14 mouse cellular contexts compared by ENCODE assay signal in genomic region chr10:8215181-8215580, GRCm38 (mm10).
"Had no signal": no experiment of that assay in that cellular context is flagged by ENCODE, and none has a peak within 500 bp of the region (broad histone marks: within the 10 kb centered on the region; RNA-seq: fewer than 3 reads in every experiment).

No protein-coding gene starts in this region.

- DNase-seq: retina, postnatal 1 day; right cerebral cortex, adult 18-20 months; right cerebral cortex, postnatal 14 days; right cerebral cortex, postnatal 25 days; right cerebral cortex, postnatal 4 days; spleen, adult 18-20 months; thymus, adult 18-20 months; thymus, adult 2 months; thymus, postnatal 25 days; thymus, postnatal 4 days had no signal

- H3K9me3 ChIP-seq: neural tube, embryonic 13.5 days; neural tube, embryonic 15.5 days; stomach, embryonic 15.5 days had no signal

- H3K36me3 ChIP-seq: neural tube, embryonic 13.5 days; neural tube, embryonic 15.5 days; stomach, embryonic 15.5 days had no signal

- H3K4me2 ChIP-seq: neural tube, embryonic 13.5 days; neural tube, embryonic 15.5 days; stomach, embryonic 15.5 days had no signal

- H3K9ac ChIP-seq: neural tube, embryonic 13.5 days; neural tube, embryonic 15.5 days; stomach, embryonic 15.5 days had no signal

- H3K27ac ChIP-seq: neural tube, embryonic 13.5 days; neural tube, embryonic 15.5 days; stomach, embryonic 15.5 days; stomach, postnatal 0 days had no signal

- H3K4me3 ChIP-seq: neural tube, embryonic 13.5 days; neural tube, embryonic 15.5 days; stomach, embryonic 15.5 days had no signal

- H3K27me3 ChIP-seq: neural tube, embryonic 13.5 days; neural tube, embryonic 15.5 days; stomach, embryonic 15.5 days had no signal
